Mouse (Mus musculus) gastrocnemius, adult 2 months (tissue): ENCODE data around the gene Lrrd1. TPM values are rescaled to one million over a fixed set of nuclear protein-coding genes. Genes with fewer than 3 reads are reported as not detected.
"Not testable (repeated sequence)": the region's sequence is repeated elsewhere in the genome, so short reads cannot be mapped to it uniquely, and the experiment has no call there.

Experiments used
- DNase-seq: peaks from one replicate; pipeline ENCODE4 v3.0.0; 2022
- H3K27ac ChIP-seq: fragments of 200-600 bp; 2 replicates; pipeline ENCODE4 v1.8.1; 2022; ENCODE audit warnings: mild to moderate bottlenecking
- H3K4me3 ChIP-seq: fragments of 200-600 bp; 2 replicates; pipeline ENCODE4 v1.8.1; 2022; ENCODE audit warnings: mild to moderate bottlenecking, moderate library complexity
- CTCF ChIP-seq: fragments of 200-600 bp; IDR thresholded peaks from 2 replicates; pipeline ENCODE4 v1.8.1; 2022; ENCODE audit warnings: antibody characterized with exemption, mild to moderate bottlenecking, moderate library complexity
- intact Hi-C: fragments of 180-260 bp; cut with DNase I; formaldehyde crosslinking; loops from one replicate; pipeline ENCODE4 v1.15.1; 2025
- total RNA-seq, 2 experiments: library from RNA; stranded (reverse); gene quantifications; 2 replicates each; pipeline ENCODE4 v1.2.3; 2021

Gene Lrrd1
- total RNA-seq, 2 experiments from 2014 or later: not detected

DNA sequence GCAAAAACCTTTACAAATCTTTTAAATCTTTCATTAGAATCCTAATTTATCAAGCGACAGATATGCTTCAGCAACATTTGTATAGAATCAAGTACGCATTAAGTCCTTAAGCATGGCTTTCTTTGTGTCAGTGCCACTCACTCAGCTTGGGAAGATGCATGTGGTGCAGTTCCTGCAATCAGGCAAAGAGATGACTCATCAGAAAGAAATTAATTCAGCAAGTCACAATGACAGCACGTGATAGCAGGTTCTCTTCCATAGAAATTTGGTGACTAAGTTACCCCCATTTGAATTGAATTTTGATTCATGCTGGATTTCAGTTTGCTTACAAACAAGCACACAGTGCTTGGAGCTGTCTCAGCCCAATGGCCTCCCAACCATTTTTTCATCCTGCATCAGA lies 28.5 kb downstream of the Lrrd1 start:
- TF ChIP-seq CTCF: no peak
- Histone ChIP-seq H3K4me3 (no peak overlapping the region), H3K27ac (no peak overlapping the region)
- DNase-seq: no peak
- intact Hi-C loops: no loop called here

DNA sequence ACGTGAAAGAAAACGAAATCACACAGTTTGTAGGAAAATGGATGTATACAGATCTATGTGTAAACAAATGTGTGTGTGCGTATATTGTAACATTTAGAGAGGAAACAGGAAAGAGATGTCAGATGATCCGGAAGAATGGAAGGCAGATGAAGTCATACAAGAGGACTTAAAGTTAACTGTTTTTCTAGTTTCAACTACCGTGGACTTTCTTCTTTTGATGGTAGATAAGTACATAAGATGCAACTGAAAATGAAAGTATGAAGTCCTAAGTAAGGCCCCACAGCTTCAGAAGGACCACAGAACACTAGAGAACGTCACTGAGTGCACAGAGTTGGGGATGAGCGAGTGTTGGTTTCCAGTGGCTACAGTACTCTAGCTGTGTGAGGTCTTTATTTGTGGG lies 41.9 kb downstream of the Lrrd1 start:
- H3K4me3 ChIP-seq, intact Hi-C loops, DNase-seq, H3K27ac ChIP-seq: not testable (repeated sequence)

DNA sequence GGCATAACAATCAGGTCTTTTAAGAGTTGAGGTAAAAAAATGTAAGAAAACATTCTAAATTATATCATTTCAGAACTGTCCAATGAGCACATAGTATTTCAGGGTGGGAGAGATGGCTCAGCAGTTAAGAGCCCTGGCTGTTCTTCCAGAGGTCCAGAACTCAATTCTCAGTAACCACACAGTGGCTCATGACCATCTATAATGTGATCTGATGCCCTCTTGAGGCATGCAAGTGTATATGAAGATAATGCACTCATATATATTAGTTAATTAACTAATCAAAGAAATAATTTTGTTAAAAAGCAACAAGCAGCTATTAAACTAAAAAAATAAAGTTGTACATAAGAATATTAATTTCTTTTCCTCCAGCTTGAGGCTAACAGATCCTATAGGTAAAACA lies 44.2 kb downstream of the Lrrd1 start:
- no peak for TF ChIP-seq CTCF
- H3K4me3 ChIP-seq: no peak overlapping the region
- intact Hi-C loops: no loop called here
- no peak for DNase-seq
- no peak overlapping the region for H3K27ac ChIP-seq

DNA sequence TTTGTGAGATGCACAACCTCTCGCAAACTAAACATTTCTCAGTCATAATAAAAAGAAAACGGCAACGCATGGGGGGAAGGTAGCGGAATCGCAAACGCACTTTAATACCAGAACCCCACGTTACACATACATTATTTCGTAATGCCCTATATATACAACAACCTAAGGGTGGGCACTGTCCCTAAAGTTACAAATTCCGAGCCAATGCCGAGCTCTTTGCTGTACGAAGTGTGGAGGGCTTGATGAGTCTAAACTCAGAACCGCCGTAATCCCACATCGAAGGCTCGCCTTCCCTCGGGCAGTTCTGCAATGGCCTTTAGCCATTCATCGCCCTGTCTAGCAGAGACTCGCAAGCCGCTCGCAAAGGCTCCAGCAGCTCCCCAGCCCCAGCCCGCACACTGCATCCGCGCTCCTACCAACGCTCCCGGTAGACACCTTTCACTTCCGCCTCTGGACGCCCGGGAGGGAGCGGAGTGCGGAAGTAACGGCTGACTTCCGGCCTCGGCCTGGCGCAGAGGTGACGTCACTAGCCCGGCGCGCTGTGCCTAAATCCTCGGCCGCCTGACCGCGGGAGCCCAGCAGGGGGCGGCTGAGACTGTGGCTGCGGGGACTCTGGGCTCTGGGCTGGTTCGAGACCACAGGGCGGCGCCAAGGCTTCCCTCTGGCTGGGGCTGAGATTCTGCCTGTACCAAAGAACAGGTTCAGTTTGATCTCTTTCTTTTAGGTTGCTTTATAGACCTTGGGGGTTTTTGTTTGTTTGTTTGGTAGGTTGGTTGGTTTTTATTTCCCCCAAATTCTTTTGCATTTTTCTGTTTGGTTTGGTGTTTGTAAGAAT lies 48.7 kb downstream of the Lrrd1 start, which contains the start of gene Mterf1a:
TSS of gene Mterf1a (minus strand) at position 475 of the 835 bp plus-strand sequence.
- intact Hi-C loops: loop anchor here (2.0 to 10.0 kb wide), 2 partner anchors 151 to 297 kb away; no protein-coding TSS in a partner anchor
- DNase-seq: peak; percentile 26
- TF ChIP-seq CTCF: peak; percentile 35
- Histone ChIP-seq H3K27ac (peak within 1 kb of the TSS; percentile 46; the same call in 1 of the 2 replicates), H3K4me3 (peak within 1 kb of the TSS; percentile 69)

DNA sequence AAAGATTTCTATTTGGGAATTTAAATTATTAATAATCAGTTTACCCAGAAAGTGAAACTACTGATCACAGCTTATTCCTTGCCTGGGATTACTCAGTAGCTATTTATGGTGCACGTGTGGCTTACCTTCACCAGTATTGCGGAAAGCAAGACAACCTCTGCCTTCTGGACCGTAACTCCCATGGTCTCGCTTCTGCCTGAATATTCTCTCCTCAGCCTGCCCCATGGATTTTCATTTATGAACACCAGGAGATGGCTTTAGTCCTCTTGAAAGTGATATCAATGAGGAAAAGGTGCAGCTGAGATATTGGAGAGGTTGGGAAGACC lies 49.3 kb downstream of the Lrrd1 start:
- peak overlapping the region; percentile 57 for H3K4me3 ChIP-seq
- intact Hi-C loops: loop anchor here (2.0 to 10.0 kb wide), 2 partner anchors 151 to 297 kb away; no protein-coding TSS in a partner anchor

DNA sequence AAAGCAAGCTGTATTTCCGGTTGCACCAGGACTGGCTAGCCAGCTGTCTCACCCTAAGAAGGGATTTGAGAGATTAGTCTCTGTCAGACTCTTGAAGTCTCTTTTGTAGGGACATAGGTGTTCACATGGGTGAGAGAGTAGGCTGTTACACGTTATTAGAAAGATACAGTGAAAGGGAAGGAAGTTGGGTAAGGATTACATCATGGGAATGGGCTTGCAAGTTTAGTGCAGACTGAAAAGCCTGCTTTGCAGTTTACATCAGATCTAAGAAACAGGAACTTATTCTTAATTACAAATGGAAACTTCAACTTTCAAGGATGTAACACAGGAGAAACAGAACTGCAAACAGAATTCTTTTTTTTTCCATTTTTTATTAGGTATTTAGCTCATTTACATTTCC lies 60.5 kb downstream of the Lrrd1 start:
- Histone ChIP-seq H3K27ac (no peak overlapping the region), H3K4me3 (no peak overlapping the region)
- DNase-seq: no peak
- intact Hi-C loops: no loop called here
- no peak for TF ChIP-seq CTCF

More for the DNA sequence above, 49.3 kb downstream of the Lrrd1 start:
- peak overlapping the region; percentile 46; the same call in 1 of the 2 replicates for H3K27ac ChIP-seq
- not testable (repeated sequence) for DNase-seq

Other genes with a start within 250 kb of the Lrrd1 start
- 1 to 10 TPM; 8.3 to 8.7 TPM for gene Pex1, start 249.1 kb upstream of the Lrrd1 start, total RNA-seq
- gene Rbm48, start 248.6 kb upstream of the Lrrd1 start, total RNA-seq: 1 to 10 TPM; 5.3 to 8.5 TPM
- not detected for gene Tmbim7, start 194.0 kb upstream of the Lrrd1 start, total RNA-seq
- 100 to 1,000 TPM in 1 of 2 experiments, 10 to 100 TPM in 1; 91.4 to 100 TPM for gene Gatad1, start 188.0 kb upstream of the Lrrd1 start, total RNA-seq
- gene Ankib1, start 42.2 kb upstream of the Lrrd1 start, total RNA-seq: 10 to 100 TPM; 17.0 to 19.3 TPM
- 10 to 100 TPM; 15.4 to 21.3 TPM for gene Krit1, start 42.0 kb upstream of the Lrrd1 start, total RNA-seq
- gene Mterf1a, start 48.8 kb downstream of the Lrrd1 start, total RNA-seq: 1 to 10 TPM; 1.8 to 1.9 TPM
- 10 to 100 TPM; 50.2 to 51.8 TPM for gene Akap9, start 82.9 kb downstream of the Lrrd1 start, total RNA-seq